Mouse (Mus musculus) natural killer cell, adult 2 months (primary cell): ENCODE measurements around the gene Gse1.

Source experiments
- DNase-seq, 2 experiments: peaks; one replicate each; pipeline ENCODE4 v3.0.0; 2022; ENCODE audit warnings: low spot score in 2 of 2

Gse1 gene

GRCm38 (mm10) chr8:120448131-120448530 is 219.9 kb downstream of the Gse1 start:
- DNase-seq, result no peak

GRCm38 (mm10) chr8:120449139-120449538 is 220.9 kb downstream of the Gse1 start:
- DNase-seq, result no peak

- no peak for DNase-seq
Observed at GRCm38 (mm10) chr8:120449608-120450031, 221.4 kb downstream of the Gse1 start.

- DNase-seq, result no peak
Observed at GRCm38 (mm10) chr8:120452111-120452510, 223.9 kb downstream of the Gse1 start.

- DNase-seq, result no peak
Observed at GRCm38 (mm10) chr8:120454404-120454803, 226.1 kb downstream of the Gse1 start.

GRCm38 (mm10) chr8:120460375-120460774 is 232.1 kb downstream of the Gse1 start:
- no peak for DNase-seq

GRCm38 (mm10) chr8:120462119-120462551 is 233.9 kb downstream of the Gse1 start:
- DNase-seq, result no peak

GRCm38 (mm10) chr8:120462611-120463010 is 234.4 kb downstream of the Gse1 start:
- DNase-seq, result no peak

GRCm38 (mm10) chr8:120463918-120464584 is 235.8 kb downstream of the Gse1 start:
- DNase-seq, result peak; percentile 87 to 91

- no peak for DNase-seq
Observed at GRCm38 (mm10) chr8:120464585-120464937, 236.3 kb downstream of the Gse1 start.

GRCm38 (mm10) chr8:120465710-120466109 is 237.5 kb downstream of the Gse1 start:
- no peak for DNase-seq

GRCm38 (mm10) chr8:120466266-120466665 is 238.0 kb downstream of the Gse1 start:
- DNase-seq, result peak; percentile 59 to 68

GRCm38 (mm10) chr8:120467598-120467997 is 239.3 kb downstream of the Gse1 start:
- DNase-seq, result no peak

GRCm38 (mm10) chr8:120470170-120470569 is 241.9 kb downstream of the Gse1 start:
- no peak for DNase-seq

GRCm38 (mm10) chr8:120471166-120471565 is 242.9 kb downstream of the Gse1 start:
- peak; percentile 40 to 51 for DNase-seq

- no peak for DNase-seq
Observed at GRCm38 (mm10) chr8:120471752-120472151, 243.5 kb downstream of the Gse1 start.

GRCm38 (mm10) chr8:120472230-120472629 is 244.0 kb downstream of the Gse1 start:
- DNase-seq, result no peak

- DNase-seq, result no peak
Observed at GRCm38 (mm10) chr8:120473729-120474364, 245.6 kb downstream of the Gse1 start.

GRCm38 (mm10) chr8:120474496-120475235 is 246.4 kb downstream of the Gse1 start:
- no peak for DNase-seq

GRCm38 (mm10) chr8:120475462-120476201 is 247.4 kb downstream of the Gse1 start:
- no peak for DNase-seq

GRCm38 (mm10) chr8:120476711-120477575 is 248.7 kb downstream of the Gse1 start:
- no peak for DNase-seq
